Mouse (Mus musculus) MEL (cell line): ENCODE results near the gene Myo10.

Experiments used
- BHLHE40 ChIP-seq: IDR thresholded peaks from 2 replicates; pipeline ENCODE4 v1.6.1; 2012; ENCODE audit warnings: low read depth, mild to moderate bottlenecking, inconsistent platforms, low read length, improper control_type of control experiment, borderline replicate concordance
- CHD2 ChIP-seq: IDR thresholded peaks from 2 replicates; pipeline ENCODE4 v1.6.1; 2011; ENCODE audit warnings: low read length, improper control_type of control experiment
- E2F4 ChIP-seq: IDR thresholded peaks from 2 replicates; pipeline ENCODE4 v1.6.1; 2011; ENCODE audit warnings: low read depth, low read length, improper control_type of control experiment, borderline replicate concordance
- EP300 ChIP-seq, 2 experiments: IDR thresholded peaks; 2 replicates each; pipeline ENCODE4 v1.6.1; 2011; ENCODE audit warnings: improper control_type of control experiment in 2 of 2, low read length in 2 of 2, low read depth in 1 of 2, mild to moderate bottlenecking in 1 of 2
- GABPA ChIP-seq: IDR thresholded peaks from 2 replicates; pipeline ENCODE4 v1.6.1; 2012; ENCODE audit warnings: low read depth, mild to moderate bottlenecking, inconsistent platforms, low read length, improper control_type of control experiment, moderate library complexity
- MXI1 ChIP-seq: IDR thresholded peaks from 2 replicates; pipeline ENCODE4 v1.6.1; 2011; ENCODE audit warnings: mild to moderate bottlenecking, low read depth, low read length, improper control_type of control experiment
- MYC ChIP-seq: IDR thresholded peaks from 2 replicates; pipeline ENCODE4 v1.6.1; 2011; ENCODE audit warnings: low read depth, mild to moderate bottlenecking, low read length, improper control_type of control experiment, moderate library complexity

GRCm38 (mm10) chr15:25773711-25774513, 151.6 kb downstream of the Myo10 start:
- no peak for TF ChIP-seq MYC
- TF ChIP-seq E2F4: no peak
- TF ChIP-seq GABPA: no peak
- TF ChIP-seq BHLHE40: no peak
- no peak for TF ChIP-seq MXI1
- TF ChIP-seq EP300 (IDR thresholded peaks at IDR 0.05; ENCODE audit: low read depth in 1 of 2, low read length in 2 of 2): no peak
- TF ChIP-seq CHD2: no peak
